Mouse (Mus musculus) cerebellum, postnatal 36 days (tissue): ENCODE measurements around the gene Gm20388.
"Not testable (repeated sequence)": the region's sequence is repeated elsewhere in the genome, so short reads cannot be mapped to it uniquely, and the experiment has no call there.

Experiments used
- DNase-seq, 2 experiments: peaks; one replicate each; pipeline ENCODE4 v3.0.0; 2021 to 2022; ENCODE audit warnings: mixed read lengths in 2 of 2

The Gm20388 gene

DNA sequence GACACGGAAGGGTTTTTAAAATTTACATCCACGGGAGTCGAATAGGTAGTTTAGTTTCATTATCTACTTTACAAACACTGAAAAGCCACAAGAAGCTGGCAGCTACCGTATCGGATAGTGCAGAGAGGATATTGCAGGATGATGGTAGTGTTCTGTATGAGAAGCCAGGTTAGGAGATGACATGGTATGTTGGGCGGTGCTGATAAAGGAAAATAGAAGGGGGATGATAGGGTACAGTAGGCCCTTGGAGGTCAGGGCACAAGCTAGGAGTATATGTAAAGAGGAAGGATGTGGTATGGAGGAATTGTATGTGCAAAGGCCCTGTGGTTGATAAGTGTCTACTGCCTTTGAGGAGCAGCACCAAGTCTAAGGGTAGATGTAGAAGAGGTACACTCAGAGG lies 3543.9 kb downstream of the Gm20388 start:
- no peak for DNase-seq

- no peak for DNase-seq
Measured at GRCm38 (mm10) chr8:123463651-123464050, 3553.0 kb downstream of the Gm20388 start.

DNA sequence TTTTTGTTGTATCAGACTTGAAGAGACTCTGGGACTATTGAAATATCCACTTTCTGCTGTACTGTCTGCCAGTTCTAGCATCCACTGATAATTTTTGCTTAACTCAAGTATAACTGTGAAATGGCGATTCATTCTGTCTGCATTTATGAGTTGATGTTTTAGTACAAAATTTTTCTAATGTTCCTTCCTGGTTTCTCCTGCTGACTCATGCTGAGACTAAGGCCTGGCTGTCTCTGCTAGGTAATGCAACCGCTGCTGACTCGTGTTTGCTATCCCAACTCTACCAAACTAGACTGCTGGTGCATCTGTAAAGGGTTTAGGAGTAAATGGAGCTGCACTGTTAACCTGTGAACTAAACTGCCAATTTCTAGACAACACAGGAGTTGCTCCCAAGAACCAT lies 3556.8 kb downstream of the Gm20388 start:
- no peak for DNase-seq

DNA sequence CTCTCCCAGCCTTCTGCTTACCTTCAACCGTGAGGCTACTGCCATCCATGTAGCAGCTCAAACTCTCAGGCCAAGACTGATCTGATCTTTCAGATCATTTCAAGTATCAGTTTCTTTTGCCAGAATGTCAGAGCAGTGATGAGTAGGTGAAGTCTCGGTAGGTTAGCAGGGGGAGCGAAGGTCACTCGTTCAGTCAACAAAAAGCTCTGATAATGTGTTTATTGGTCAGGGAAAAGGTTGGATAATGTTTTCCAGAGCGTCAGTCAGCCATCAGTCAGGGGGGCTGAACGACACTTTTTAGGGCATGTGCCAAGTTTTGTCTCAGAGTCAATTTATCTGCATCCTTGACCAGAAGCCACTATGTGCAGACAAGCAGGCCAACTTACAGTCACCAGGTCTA lies 3562.3 kb downstream of the Gm20388 start:
- not testable (repeated sequence) for DNase-seq

DNA sequence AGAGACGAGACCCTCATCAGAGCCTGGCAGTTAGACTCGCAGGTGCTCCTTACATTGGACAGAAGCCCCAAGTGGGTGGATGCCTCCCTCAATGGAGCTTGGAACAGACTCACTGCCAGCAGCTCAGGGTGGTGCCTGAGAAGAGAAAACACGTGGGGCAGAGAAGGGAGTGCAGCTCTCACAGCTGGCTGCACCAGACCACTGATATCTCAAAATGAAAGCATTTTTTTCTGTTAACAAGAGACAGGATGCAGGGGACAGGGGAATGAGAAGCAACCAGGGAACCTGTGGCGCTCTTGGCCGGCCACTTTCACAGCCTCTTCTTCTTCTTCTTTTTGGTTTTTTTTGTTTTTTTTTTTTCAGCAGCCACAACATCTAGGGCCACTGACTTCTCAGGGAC lies 3563.9 kb downstream of the Gm20388 start:
- DNase-seq: not testable (repeated sequence)

DNA sequence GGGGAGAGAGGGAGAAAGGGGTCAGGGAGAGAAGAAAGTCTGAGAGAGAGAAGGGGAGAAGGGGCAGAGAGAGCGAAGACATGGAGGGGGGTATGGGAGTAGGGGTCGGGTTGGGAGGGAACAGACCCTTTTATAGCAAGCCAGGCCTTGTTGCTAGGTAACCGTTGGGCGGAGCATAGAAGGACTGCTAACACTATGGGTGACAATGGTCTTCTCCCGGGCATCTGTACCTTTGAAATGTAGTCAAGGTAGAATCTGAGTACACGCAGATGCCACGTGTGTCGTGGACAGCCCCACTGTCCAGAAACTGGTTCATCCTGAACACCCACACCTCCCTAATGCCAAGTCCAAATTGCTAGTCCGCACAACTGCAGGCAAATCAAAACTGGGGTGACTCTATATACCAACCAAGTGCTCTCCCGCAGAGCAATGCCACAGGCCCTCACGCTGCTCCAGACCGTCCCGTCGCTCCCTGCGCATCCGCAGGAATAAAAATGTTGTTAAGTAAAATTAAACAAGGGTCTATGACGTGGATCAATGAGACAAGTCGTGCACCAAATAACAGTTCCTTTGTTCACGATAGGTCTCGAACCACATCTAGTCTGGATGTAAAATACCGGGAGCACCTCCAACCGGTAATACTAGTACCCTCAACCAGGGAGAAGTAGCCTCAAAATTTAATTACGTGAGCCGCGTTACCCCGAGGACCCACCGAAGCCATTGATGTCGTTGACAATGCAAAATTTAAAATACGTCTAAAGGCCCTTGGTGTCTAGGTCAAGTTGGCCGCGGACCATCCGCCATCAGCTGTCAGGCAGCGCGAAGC lies 3566.5 kb downstream of the Gm20388 start:
- DNase-seq: peak in 1 of 2 experiments; percentile 21

DNA sequence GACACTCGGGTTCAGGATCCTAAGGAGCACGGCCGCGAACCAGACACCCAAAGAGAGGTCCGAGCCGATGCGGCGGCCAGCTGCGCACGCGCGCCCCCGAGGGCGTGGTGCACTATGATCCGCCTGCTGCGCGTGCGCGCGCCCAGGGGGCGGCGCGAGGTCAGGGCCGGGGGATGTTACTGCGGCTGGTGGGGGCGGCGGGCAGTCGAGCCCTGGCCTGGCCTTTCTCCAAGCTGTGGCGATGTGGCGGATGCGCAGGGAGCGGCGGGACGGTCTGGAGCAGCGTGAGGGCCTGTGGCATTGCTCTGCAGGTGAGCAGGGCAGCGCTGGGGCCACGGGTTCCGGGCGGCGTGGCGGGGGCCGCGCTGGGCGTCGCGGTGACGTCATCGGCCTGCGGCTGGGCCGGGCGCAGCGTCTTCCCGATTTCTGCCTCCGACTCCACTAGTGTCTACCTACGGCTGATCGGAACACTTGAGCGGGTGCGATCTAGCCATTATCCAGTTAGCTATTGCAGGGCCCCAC lies 3567.2 kb downstream of the Gm20388 start, which contains the start of gene Afg3l1:
Gene Afg3l1 (plus strand): TSS at position 167 of the 522 bp plus-strand sequence.
- DNase-seq: peak; percentile 95

GRCm38 (mm10) chr8:123478456-123479218 lies 3568.0 kb downstream of the Gm20388 start:
- no peak for DNase-seq

GRCm38 (mm10) chr8:123482627-123483026 lies 3572.0 kb downstream of the Gm20388 start:
- no peak for DNase-seq

GRCm38 (mm10) chr8:123491280-123492075 lies 3580.8 kb downstream of the Gm20388 start:
- no peak for DNase-seq

DNA sequence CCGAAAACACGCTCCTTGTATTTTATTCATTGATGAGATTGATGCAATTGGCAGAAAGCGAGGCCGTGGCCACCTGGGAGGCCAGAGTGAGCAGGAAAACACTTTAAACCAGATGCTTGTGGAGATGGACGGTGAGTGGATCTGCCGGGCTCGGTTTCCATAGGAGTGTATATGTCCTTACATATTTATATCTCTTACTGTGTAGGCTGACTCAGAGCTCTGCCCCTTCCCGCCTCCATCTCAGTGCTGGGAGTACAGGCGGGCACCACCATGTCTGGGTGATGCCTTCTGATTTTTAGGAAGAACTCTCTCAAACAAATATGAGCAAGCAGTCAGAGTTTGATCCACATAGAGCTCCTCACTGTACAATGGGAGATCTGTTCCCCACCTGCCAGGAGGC lies 3582.3 kb downstream of the Gm20388 start:
- no peak for DNase-seq

- no peak for DNase-seq
Measured at GRCm38 (mm10) chr8:123497699-123498098, 3587.1 kb downstream of the Gm20388 start.

DNA sequence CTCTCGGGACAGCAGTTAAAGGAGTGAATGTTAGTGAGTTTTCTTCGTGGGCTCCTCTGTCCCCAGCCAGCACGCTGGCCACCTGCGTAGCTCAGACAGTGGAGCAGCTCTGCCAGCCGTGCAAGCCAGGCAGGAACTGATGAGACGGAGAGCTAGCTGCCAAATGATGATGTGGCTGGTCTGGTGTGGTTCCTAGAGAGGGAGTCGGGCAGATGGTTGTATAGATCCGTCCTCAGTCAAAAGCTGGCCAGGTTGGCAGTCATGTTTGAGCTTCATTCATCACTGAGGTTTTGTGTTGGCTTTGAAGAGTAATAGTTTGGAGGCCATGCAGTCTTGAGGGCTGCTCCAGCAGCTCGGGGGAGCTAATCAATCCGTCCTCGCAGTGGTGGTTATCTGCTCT lies 3588.3 kb downstream of the Gm20388 start:
- peak; percentile 25 to 31 for DNase-seq

- DNase-seq: no peak
Measured at GRCm38 (mm10) chr8:123499556-123499955, 3588.9 kb downstream of the Gm20388 start.

DNA sequence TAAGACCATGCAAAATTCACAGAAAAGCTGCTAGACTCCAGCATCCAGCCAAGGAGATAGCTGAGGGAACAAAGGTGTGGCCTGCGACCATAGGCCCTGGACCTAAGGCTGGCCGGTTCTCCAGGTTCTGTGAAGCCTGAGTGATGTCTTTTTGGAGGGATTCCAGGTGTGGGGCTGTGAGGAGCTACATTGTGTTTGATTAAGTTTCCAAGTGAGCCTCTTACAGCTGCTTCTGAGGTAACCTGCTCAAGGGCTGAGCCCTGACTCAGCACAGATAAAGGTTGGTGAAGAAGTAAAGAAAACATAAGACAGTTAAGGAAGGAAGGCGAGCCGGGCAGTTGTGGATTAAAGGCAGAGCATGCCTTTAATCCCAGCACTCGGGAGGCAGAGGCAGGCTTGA lies 3591.6 kb downstream of the Gm20388 start:
- no peak for DNase-seq

- DNase-seq: no peak
Measured at GRCm38 (mm10) chr8:123503801-123504467, 3593.3 kb downstream of the Gm20388 start.

GRCm38 (mm10) chr8:123504591-123505195 lies 3594.1 kb downstream of the Gm20388 start:
- no peak for DNase-seq

- no peak for DNase-seq
Measured at GRCm38 (mm10) chr8:123505267-123505666, 3594.6 kb downstream of the Gm20388 start.

DNA sequence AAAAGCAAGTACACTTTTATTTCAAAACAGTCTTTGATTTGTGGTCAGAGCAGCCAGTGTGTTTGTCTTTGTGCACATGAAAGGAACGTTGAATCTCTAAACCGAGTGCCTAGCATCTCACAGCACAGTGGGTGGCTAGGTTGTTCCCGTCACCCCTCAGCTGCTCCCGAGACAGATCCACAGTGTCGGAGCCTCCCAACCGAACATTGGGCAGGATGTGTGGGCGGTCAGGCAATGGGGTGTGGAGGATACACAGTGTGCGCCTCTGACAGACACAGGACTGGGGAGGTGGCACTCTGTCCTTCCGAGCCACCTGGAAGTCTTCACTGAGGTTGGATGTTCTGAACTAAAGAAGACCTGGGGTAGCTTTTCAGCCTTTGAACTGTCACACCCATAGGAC lies 3595.1 kb downstream of the Gm20388 start:
- DNase-seq: no peak

DNA sequence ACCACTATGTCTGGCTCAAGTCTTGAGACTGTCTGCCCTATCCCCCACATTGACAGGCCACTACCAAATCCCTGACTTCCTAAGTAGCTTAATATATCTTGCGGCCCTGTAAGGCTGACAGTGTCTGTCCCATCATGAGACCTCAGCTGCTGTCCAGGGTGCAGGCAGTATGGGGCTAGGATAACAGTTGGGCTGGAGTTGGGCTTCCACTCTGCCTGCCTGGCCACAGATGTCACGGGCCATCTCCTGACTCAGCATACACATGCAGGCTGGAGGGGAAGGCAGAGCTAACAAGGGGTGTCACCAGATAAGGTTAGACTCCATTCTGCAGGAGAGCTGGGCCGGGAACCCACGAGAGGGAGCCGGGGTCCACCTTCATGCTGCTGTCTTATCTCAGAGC lies 3596.5 kb downstream of the Gm20388 start:
- DNase-seq: no peak

DNA sequence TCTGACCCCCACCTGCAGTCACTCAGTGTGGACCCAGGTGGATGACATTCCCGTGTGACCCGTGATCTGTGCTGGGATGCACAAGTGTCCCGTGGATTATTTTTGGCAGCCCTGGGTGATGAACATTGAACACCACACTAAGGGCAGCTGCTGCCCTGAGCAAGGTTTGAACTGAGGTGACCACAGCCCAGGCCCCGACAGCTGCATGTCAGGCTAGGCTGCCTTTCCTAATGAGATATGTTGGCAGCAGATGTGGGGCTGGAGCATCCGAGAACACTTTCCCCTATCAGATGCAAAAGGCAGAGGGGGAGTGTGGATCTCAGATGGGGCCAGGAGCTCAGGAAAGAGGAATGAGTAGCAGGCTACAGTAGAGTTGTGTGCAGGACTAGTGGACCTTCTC lies 3600.2 kb downstream of the Gm20388 start:
- no peak for DNase-seq

DNA sequence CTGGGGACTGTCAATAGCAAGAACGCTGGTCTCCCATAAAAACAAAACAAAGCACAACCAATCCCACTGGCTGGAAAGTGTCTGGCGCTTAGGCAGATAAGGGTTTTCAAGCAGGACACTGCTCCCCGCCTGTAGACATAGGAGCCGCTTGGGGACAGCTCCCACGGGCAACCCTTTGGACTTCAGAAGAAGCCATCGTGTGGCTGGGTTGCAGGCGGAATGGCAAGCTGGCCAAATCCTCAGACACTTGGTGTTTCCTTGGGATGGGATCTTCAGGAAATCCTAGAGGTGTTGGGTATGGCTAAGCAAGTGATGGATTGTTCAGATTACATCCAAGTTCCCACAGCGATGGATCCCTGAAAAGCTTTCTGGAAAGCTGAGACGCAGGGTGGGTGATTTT lies 3603.5 kb downstream of the Gm20388 start:
- peak in 1 of 2 experiments; percentile 27 for DNase-seq
